9 mouse cellular contexts compared by ENCODE assay signal in the genomic region with DNA sequence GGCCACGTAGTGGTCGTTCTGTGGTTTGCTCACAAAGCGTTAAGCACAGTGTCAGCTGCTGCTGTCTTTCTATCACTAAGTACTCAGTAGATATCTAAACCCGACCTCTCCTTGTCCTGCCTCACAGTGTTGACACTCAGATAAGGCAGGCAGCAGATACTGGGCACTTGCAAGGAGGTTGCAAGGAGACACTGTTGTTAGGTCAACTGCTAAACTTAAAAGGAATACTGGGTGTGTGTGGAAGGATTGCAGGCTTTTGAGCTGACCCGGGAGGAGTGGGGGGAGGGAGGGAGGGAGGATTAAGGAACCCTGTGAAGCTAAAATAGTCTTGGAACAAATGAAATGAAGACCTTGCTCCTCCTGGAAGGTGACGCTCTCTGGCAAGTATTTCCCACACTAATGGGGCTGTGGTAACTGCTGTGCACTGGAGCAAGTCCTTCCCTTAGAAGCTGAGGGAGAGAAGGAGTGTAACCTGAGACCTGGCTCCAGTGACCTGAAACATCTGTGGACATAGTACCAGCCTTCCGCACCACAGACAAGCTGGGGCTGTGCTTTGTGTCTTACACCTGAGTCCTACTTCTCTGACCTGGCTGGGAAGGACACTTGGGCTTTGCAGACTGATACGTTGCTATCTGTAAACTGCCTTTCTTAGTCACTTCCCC. TPM values are rescaled to one million over a fixed set of nuclear protein-coding genes. Genes with fewer than 3 reads are reported as not detected.
A peak's percentile ranks its signal among the peaks of the same experiment; 100 is the strongest.
DNase-seq lines count a peak whose midpoint lies in the region; ATAC-seq and TF ChIP-seq lines count a peak whose summit lies in the region.
"Had no signal": no experiment of that assay in that cellular context is flagged by ENCODE, and none has a peak within 500 bp of the region (broad histone marks: within the 10 kb centered on the region; RNA-seq: fewer than 3 reads in every experiment).

No protein-coding gene starts in this region.

- H3K4me2 ChIP-seq in liver, embryonic 14.5 days (ENCODE audit: low read depth) = peak overlapping the region; percentile 35
- H3K4me2 ChIP-seq: midbrain, embryonic 12.5 days had no signal

- no peaks in the 10 kb centered on the region for H3K9me3 ChIP-seq in liver, embryonic 14.5 days (ENCODE audit: control insufficient read depth, low read length)
- H3K9me3 ChIP-seq: midbrain, embryonic 12.5 days had no signal

- H3K27ac ChIP-seq in liver, embryonic 14.5 days = no peak overlapping the region
- H3K27ac ChIP-seq: midbrain, embryonic 12.5 days had no signal

- 13% methylated on average over 8 of the region's 8 CpGs for WGBS in liver, embryonic 14.5 days (ENCODE audit: insufficient replicate concordance)

- no peaks in the 10 kb centered on the region for H3K27me3 ChIP-seq in liver, embryonic 14.5 days (ENCODE audit: control insufficient read depth, insufficient read depth, low read length)
- H3K27me3 ChIP-seq: midbrain, embryonic 12.5 days had no signal

- H3K4me3 ChIP-seq in liver, embryonic 14.5 days (ENCODE audit: insufficient read depth in 1 of 2, low read depth in 2 of 2, low read length in 2 of 2) = no peak overlapping the region
- H3K4me3 ChIP-seq: midbrain, embryonic 12.5 days had no signal

- peaks cover 7 to 14% of the 10 kb centered on the region in 2 experiments; a peak in 3 of 4 replicates for H3K4me1 ChIP-seq in liver, embryonic 14.5 days (replicated peaks; ENCODE audit: control insufficient read depth in 2 of 2, insufficient read depth in 2 of 2, low read length in 1 of 2)

- peak; percentile 22; the same call in 1 of the 2 replicates for TF ChIP-seq CTCF in liver, embryonic 14.5 days (IDR thresholded peaks at IDR 0.05; ENCODE audit: low read depth)

- H3K36me3 ChIP-seq in liver, embryonic 14.5 days (replicated peaks; ENCODE audit: control insufficient read depth, insufficient read depth, low read depth) = no peaks in the 10 kb centered on the region
- H3K36me3 ChIP-seq: midbrain, embryonic 12.5 days had no signal

- DNase-seq in gastrocnemius, adult 18-20 months (ENCODE audit: low spot score) = peak; percentile 79
- no peak for DNase-seq in gastrocnemius, postnatal 4 days (ENCODE audit: low spot score in 2 of 2)
- DNase-seq in c-Kit-positive CD71-positive TER-119-negative erythroid progenitor cells, embryonic 14.5 days (ENCODE audit: low read depth) = peak; percentile 29
- DNase-seq in kidney, adult 11 months = peak; percentile 48
- peak; percentile 14 to 51 (median 47) for DNase-seq in liver, embryonic 14.5 days (ENCODE audit: low read depth in 3 of 3, low spot score in 3 of 3)
- no peak for DNase-seq in cerebellum, adult 11 months
- no peak for DNase-seq in retina, postnatal 1 day

- ATAC-seq in liver, embryonic 14.5 days (ENCODE audit: insufficient read depth) = peak; percentile 85
- no peak for ATAC-seq in frontal cortex, adult (ENCODE audit: low TSS enrichment)

- H3K9ac ChIP-seq in liver, embryonic 14.5 days (replicated peaks) = no peak overlapping the region
- H3K9ac ChIP-seq: midbrain, embryonic 12.5 days had no signal

- peak; percentile 44 for TF ChIP-seq EP300 in liver, embryonic 14.5 days (IDR thresholded peaks at IDR 0.05; ENCODE audit: low read depth)

RNA-seq across cellular contexts. Expression of a gene that starts 28.6 kb away (rescaled TPM):
- over 10,000 TPM; 24,162 to 25,960 TPM for total RNA-seq in gastrocnemius, adult 18-20 months (2021)
- total RNA-seq in gastrocnemius, postnatal 4 days (2021) = 1,000 to 10,000 TPM; 7,029 to 7,975 TPM
- 49.2 and 87.4 TPM in 2 replicates for polyA plus RNA-seq in liver, embryonic 14.5 days (2012; rRNA removed)
- polyA plus RNA-seq in liver, embryonic 14.5 days (2014; fragmentation: Nextera tagmentation; extraction: Ambion mirVana) = 113 and 116 TPM in 2 replicates

Comparison
In these comparisons a context has a peak if more than half of its experiments do, and no peak if none do; other contexts are left out.
1. DNase-seq: peak in gastrocnemius, adult 18-20 months (single experiment), c-Kit-positive CD71-positive TER-119-negative erythroid progenitor cells, embryonic 14.5 days (single experiment), kidney, adult 11 months (single experiment) and liver, embryonic 14.5 days (3 of 3); none in gastrocnemius, postnatal 4 days (0 of 2), cerebellum, adult 11 months (single experiment) and retina, postnatal 1 day (single experiment).